Mouse (Mus musculus): ENCODE data around the gene Btrc.

Gene Btrc

GRCm38 (mm10) chr19:45577141-45577750 lies 213.7 kb downstream of the Btrc start:
- DNase-seq, result no peak

- no peak for DNase-seq
Observed at GRCm38 (mm10) chr19:45578976-45579375, 215.4 kb downstream of the Btrc start.

- no peak for DNase-seq
Observed at GRCm38 (mm10) chr19:45579416-45579815, 215.9 kb downstream of the Btrc start.

Measured in right cerebral cortex, adult 18-20 months (tissue).